Mouse (Mus musculus) hindbrain, embryonic 12.5 days (tissue): Measurements from ENCODE around the gene Efr3b. TPM values are rescaled to one million over a fixed set of nuclear protein-coding genes. Genes with fewer than 3 reads are reported as not detected.
A peak's percentile ranks its signal among the peaks of the same experiment; 100 is the strongest.

Experiments
- ATAC-seq: fragments of 200-750 bp; cut with Nextera tagmentation; 2 replicates; pipeline ENCODE4 v1.8.0; 2017; ENCODE audit warnings: moderate TSS enrichment; ENCODE audit not compliant: low FRiP score
- H3K27ac ChIP-seq: fragments of 300-500 bp; sonication (generic); 2 replicates; pipeline ENCODE4 v1.5.1; 2016; ENCODE audit warnings: mild to moderate bottlenecking
- H3K27me3 ChIP-seq: fragments of 300-500 bp; sonication (generic); 2 replicates; pipeline ENCODE4 v1.6.1; 2016; ENCODE audit warnings: mild to moderate bottlenecking
- H3K36me3 ChIP-seq: fragments of 300-500 bp; sonication (generic); 2 replicates; pipeline ENCODE4 v1.6.1; 2016; ENCODE audit warnings: mild to moderate bottlenecking
- H3K4me1 ChIP-seq: fragments of 300-500 bp; sonication (generic); 2 replicates; pipeline ENCODE4 v1.6.1; 2016
- H3K4me2 ChIP-seq: fragments of 300-500 bp; sonication (generic); replicated peaks from 2 replicates; pipeline ENCODE4 v1.6.1; 2016; ENCODE audit warnings: mild to moderate bottlenecking
- H3K4me3 ChIP-seq: fragments of 300-500 bp; sonication (generic); 2 replicates; pipeline ENCODE4 v1.5.1; 2016; ENCODE audit warnings: mild to moderate bottlenecking
- H3K9ac ChIP-seq: fragments of 300-500 bp; sonication (generic); 2 replicates; pipeline ENCODE4 v1.6.1; 2016; ENCODE audit warnings: mild to moderate bottlenecking, moderate library complexity
- H3K9me3 ChIP-seq: fragments of 300-500 bp; sonication (generic); replicated peaks from 2 replicates; pipeline ENCODE4 v1.6.1; 2016; ENCODE audit warnings: mild to moderate bottlenecking
- WGBS: fragments of 180-500 bp; shearing (Covaris S2); methylation state at CpG from one replicate; pipeline ENCODE4 v1.1.7; 2016; 5-methylcytosine and 5-hydroxymethylcytosine counted together
- polyA plus RNA-seq: library from polyadenylated mRNA; unstranded; fragments of >200 nt; fragmentation: Nextera tagmentation; extraction: Ambion mirVana; gene quantifications from 2 replicates; pipeline ENCODE4 v1.2.1, GENCODE M21; 2016

Efr3b gene
- polyA plus RNA-seq: 33.1 and 36.8 TPM in 2 replicates

DNA sequence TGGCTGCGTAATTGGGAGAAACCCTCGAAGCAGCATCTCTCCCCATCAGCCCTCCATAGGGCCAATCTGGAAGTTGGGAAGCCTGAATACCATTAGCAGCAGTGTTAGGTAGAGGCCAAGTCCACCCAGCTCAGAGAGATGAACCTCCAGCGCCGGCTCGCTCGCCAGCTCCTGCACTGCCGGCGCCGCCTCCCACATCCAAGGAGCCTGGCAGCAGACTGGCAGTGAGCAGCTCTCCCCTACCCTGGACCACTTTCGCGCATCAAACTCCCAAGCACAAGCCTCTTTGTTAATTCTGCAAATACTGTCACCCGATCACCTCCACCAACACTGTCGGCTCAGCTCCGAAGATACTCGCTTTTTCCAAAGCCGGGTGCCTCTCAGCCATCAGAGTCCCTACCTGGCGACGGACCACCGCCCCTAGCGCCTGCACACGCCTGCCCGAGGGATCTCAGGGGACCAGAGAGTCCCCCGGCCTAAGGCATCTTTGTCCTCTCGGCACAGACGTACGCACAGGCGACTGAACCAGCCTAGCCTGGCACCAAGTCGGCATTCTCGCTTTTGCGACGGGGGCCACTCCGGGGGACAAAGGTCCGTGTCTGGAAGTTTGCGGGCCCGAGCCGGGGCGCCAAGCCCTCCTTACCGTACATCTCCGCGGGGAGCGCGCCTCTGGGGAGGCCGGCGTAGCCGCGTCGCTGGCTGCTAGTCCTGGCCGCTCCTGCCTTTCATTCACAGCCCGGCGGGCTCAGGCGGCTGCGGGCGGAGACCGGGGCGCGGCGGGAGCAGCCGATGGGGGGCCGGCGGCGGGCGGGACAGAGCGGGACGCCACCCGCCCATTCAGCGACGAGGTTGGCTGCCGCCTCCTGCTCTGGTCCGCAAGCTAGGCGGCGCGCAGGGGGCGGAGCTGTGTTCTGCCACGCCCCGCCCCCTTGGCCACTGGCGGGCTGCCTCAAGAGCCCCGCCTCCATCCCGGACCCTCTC is at the start of gene Efr3b:
TSS of gene Efr3b (minus strand) at position 855 of the 981 bp plus-strand sequence.
- peak within 1 kb of the TSS; percentile 82 for H3K27ac ChIP-seq
- peak within 1 kb of the TSS; percentile 66 for H3K4me2 ChIP-seq
- H3K4me3 ChIP-seq: peak within 1 kb of the TSS; percentile 90
- peaks cover 12% of the 10 kb centered on the region for H3K27me3 ChIP-seq
- H3K4me1 ChIP-seq: peaks cover 21% of the 10 kb centered on the region
- under 1% methylated on average over 78 of the region's 78 CpGs for WGBS
- H3K36me3 ChIP-seq: no peaks in the 10 kb centered on the region
- no peaks in the 10 kb centered on the region for H3K9me3 ChIP-seq
- H3K9ac ChIP-seq: peak within 1 kb of the TSS; percentile 73
- ATAC-seq: peak; percentile 93

DNA sequence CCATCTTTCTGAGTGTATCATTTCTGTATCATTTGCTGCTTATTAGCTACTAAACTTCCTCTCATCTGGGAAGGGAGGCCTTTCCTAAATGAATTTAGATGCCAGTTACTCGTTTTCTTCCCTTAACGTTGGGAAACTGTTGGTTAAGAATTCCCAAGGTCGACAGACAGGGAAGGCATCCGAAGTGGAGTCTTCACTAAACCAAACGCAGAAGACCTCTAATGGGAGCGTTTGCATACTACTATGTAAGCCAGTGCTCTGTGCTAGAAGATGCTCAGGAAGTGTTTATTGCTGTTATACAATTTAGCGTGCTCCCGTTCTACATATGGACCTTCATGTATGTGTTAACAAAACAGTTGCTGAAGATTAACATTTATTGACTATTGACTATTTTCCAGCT is 44.7 kb upstream of the Efr3b start:
- peaks cover 10% of the 10 kb centered on the region for H3K4me1 ChIP-seq
- peak overlapping the region; percentile 52 for H3K4me2 ChIP-seq
- no peak for ATAC-seq
- WGBS: 75% methylated on average over 8 of the region's 8 CpGs
- no peak overlapping the region for H3K27ac ChIP-seq
- H3K27me3 ChIP-seq: no peaks in the 10 kb centered on the region
- peaks cover 24% of the 10 kb centered on the region for H3K36me3 ChIP-seq
- H3K4me3 ChIP-seq: peak overlapping the region; percentile 52; the same call in 1 of the 2 replicates
- 0 out of 2 replicates have a peak overlapping the region, but pooled peaks have one; percentile 44 for H3K9ac ChIP-seq
- H3K9me3 ChIP-seq: no peaks in the 10 kb centered on the region

DNA sequence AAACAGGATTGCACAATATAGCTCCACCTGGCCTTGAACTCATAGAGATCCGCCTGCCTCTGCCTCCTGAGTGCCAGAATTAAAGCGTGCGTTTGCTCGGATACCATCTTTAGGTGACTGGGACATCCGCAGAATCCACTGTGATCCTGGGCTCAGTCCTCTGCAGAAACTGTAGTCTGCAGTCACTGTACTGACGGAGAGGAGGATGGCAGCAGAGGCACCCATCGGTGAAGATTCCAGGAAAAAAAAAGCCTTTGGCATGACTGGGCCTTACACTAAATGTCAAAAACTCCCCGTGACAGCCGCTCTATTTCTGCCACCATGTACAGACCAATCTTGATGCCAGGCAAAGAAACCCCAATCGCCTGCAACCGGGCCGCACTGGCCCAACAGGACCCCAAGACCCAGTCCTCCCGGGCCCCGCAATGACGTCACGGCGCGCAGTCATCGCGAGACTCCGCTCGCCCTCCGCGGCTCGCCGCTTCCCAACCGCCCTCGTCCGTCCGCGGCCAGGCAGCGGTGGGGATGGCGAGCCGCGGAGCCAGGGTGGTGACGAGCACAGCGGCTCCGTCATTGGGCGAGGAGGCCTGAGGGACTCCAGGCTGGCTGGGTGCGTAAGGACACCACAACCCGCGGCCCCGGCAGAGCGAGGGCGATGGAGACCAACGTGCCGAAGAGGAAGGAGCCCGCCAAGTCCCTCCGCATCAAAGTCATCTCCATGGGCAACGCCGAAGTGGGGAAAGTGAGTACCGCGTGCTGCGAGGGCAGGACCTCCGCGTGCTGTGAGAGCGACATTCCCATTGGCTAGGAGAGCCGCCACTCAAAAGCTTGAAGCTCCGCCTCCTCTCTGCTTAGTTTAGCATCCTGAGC is 43.7 kb upstream of the Efr3b start, which contains the start of gene Dnajc27:
TSS of gene Dnajc27 (plus strand) at position 452 of the 870 bp plus-strand sequence.
- Histone ChIP-seq H3K36me3 (peaks cover 17% of the 10 kb centered on the region), H3K9me3 (no peaks in the 10 kb centered on the region), H3K27me3 (no peaks in the 10 kb centered on the region), H3K27ac (peak within 1 kb of the TSS; percentile 96), H3K4me1 (peaks cover 10% of the 10 kb centered on the region), H3K9ac (peak within 1 kb of the TSS; percentile 73), H3K4me2 (peak within 1 kb of the TSS; percentile 52), H3K4me3 (peak within 1 kb of the TSS; percentile 52)
- WGBS: 5% methylated on average over 58 of the region's 59 CpGs
- peak; percentile 98 for ATAC-seq

DNA sequence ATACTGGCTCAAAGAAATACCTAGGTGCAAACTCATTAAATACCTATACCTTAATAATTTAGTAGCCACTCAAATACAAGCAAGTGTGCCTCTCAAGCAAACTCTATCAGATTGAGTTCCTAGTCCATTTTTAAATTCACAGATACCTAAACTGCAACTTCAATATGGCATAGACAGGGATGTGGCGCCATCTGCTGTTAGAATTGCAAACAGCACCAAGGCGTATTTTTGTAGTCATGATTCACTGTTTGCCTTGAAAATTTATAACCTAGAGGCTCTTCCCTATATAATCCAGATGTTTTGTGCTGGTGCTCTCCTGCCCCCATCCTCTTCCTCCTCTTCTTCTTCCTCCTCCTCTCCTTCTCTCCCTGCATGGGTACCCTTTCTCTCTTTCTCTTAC is 41.6 kb upstream of the Efr3b start:
- no peak overlapping the region for H3K4me2 ChIP-seq
- H3K4me3 ChIP-seq: no peak overlapping the region
- no peaks in the 10 kb centered on the region for H3K27me3 ChIP-seq
- H3K4me1 ChIP-seq: peaks cover 10% of the 10 kb centered on the region
- H3K9me3 ChIP-seq: no peaks in the 10 kb centered on the region
- 1% methylated on average over 2 of the region's 2 CpGs for WGBS
- ATAC-seq: no peak
- H3K36me3 ChIP-seq: no peaks in the 10 kb centered on the region
- no peak overlapping the region for H3K9ac ChIP-seq
- H3K27ac ChIP-seq: no peak overlapping the region

DNA sequence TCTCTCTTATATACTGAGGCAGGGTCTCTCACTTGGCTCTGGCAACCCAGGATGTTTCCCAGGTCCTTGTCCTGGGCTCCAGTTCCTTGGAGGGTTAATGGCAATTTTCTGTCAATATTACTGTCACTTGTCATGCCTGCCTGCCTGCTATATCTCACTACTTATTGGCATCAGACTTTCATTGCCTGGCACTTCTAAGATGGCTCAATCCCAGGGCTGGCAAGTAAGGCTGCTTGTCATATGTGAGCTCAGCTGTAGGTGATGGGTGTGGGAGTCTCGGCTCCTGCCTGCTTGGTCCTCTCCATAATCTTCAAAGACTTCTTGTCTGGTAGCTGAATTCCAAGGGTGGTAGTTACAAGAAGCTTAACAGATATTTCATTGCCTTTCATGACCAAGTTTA is 39.4 kb upstream of the Efr3b start:
- 63% methylated on average over 1 of the region's 1 CpGs for WGBS
- no peak overlapping the region for H3K27ac ChIP-seq
- H3K4me1 ChIP-seq: peaks cover 2% of the 10 kb centered on the region; the same call in 1 of the 2 replicates
- H3K4me2 ChIP-seq: no peak overlapping the region
- H3K9ac ChIP-seq: no peak overlapping the region
- H3K4me3 ChIP-seq: no peak overlapping the region
- H3K36me3 ChIP-seq: no peaks in the 10 kb centered on the region
- H3K27me3 ChIP-seq: no peaks in the 10 kb centered on the region
- no peak for ATAC-seq
- no peaks in the 10 kb centered on the region for H3K9me3 ChIP-seq

DNA sequence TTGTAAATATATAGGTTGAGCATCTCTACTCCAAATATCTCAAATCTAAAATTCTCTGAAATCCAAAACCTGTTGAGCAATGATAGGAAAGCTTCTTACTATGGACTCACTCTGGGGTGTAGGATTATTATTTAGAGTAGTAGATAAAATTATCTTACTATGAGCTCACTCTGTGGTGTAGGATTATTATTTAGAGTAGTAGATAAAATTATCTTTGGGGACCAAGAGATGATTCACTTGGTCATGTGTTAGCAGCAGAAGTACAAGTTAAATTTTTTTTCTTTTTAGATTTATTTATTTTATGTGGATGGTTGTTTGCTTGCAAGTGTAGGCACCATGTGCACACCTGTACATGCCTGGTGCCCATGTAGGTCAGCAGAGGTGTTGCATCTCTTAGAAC is 37.7 kb upstream of the Efr3b start:
- no peak overlapping the region for H3K4me2 ChIP-seq
- ATAC-seq: no peak

DNA sequence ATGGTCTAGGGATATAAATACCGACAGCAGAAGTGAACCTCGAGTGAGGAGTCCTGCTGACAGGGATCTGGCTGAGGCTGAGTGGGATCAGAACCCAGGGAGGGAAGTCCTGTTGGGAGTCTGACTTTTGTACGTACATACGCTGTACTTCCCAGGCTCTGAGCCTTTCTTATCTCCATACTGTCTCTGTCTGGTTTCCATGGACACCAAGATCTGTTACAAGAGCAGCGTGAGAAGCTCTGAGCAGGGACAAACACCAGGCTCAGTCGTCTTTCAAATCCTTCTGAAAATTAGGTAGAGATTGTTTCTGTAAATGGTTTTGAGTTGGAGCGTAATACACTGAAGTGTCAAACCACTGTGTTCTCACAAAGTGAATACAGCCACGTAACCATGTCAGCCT is 36.7 kb upstream of the Efr3b start:
- Histone ChIP-seq H3K27ac (no peak overlapping the region), H3K4me2 (no peak overlapping the region), H3K27me3 (no peaks in the 10 kb centered on the region), H3K4me3 (no peak overlapping the region), H3K9ac (no peak overlapping the region), H3K36me3 (no peaks in the 10 kb centered on the region), H3K9me3 (no peaks in the 10 kb centered on the region), H3K4me1 (no peaks in the 10 kb centered on the region)
- no peak for ATAC-seq
- 66% methylated on average over 8 of the region's 8 CpGs for WGBS

More for the DNA sequence above, 37.7 kb upstream of the Efr3b start:
- Histone ChIP-seq H3K4me3 (no peak overlapping the region), H3K4me1 (no peaks in the 10 kb centered on the region), H3K27me3 (no peaks in the 10 kb centered on the region), H3K9me3 (no peaks in the 10 kb centered on the region), H3K36me3 (no peaks in the 10 kb centered on the region), H3K9ac (no peak overlapping the region), H3K27ac (no peak overlapping the region)

DNA sequence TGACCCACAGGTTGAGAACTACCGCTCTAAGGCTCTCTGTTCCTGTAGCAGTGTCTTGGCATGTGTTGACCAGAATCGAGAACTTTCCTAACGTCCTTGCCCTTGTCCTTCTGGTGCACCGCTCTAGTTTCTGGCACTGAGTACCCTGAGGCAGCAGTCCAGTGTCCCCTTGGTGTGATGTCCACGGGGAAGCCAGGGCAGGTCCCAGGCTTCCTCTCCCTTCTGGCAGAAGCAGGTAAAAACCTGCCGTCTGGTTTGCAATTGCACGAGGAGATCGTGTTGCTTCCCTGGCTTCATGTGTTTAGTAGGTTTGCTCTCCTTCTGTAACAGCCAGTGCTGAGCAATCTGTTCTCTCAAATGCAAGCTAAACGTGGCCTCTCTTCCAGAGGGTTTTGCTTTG is 33.0 kb upstream of the Efr3b start:
- H3K9me3 ChIP-seq: no peaks in the 10 kb centered on the region
- 83% methylated on average over 9 of the region's 9 CpGs for WGBS

DNA sequence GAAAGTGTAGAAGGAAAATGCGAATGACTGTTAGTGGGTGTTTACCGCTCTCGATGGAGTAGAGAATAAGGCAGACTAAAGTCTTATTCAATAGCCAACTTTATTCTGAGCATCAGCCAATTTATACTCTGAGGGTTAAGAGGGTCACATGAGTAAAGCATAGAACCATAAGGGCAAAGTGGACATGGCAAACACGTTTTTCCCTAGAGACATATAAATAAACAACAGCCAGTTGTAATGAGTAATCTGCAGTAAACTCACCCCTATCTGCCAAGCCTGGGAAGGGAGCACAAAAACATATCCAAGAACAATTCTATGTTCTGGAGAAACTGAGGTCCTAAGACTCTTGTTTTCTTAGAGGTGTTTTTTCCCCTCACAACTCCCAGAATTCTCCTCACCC is 29.8 kb upstream of the Efr3b start:
- 83% methylated on average over 4 of the region's 4 CpGs for WGBS
- Histone ChIP-seq H3K9ac (no peak overlapping the region), H3K36me3 (no peaks in the 10 kb centered on the region), H3K27ac (no peak overlapping the region), H3K4me1 (peaks cover 4% of the 10 kb centered on the region; the same call in 1 of the 2 replicates), H3K4me3 (no peak overlapping the region), H3K27me3 (no peaks in the 10 kb centered on the region), H3K9me3 (no peaks in the 10 kb centered on the region), H3K4me2 (no peak overlapping the region)
- no peak for ATAC-seq

More for the DNA sequence above, 33.0 kb upstream of the Efr3b start:
- H3K4me3 ChIP-seq: no peak overlapping the region
- H3K9ac ChIP-seq: no peak overlapping the region
- H3K4me1 ChIP-seq: no peaks in the 10 kb centered on the region; the same call in 1 of the 2 replicates
- no peaks in the 10 kb centered on the region for H3K27me3 ChIP-seq
- no peak for ATAC-seq
- no peaks in the 10 kb centered on the region for H3K36me3 ChIP-seq
- H3K4me2 ChIP-seq: no peak overlapping the region
- no peak overlapping the region for H3K27ac ChIP-seq

DNA sequence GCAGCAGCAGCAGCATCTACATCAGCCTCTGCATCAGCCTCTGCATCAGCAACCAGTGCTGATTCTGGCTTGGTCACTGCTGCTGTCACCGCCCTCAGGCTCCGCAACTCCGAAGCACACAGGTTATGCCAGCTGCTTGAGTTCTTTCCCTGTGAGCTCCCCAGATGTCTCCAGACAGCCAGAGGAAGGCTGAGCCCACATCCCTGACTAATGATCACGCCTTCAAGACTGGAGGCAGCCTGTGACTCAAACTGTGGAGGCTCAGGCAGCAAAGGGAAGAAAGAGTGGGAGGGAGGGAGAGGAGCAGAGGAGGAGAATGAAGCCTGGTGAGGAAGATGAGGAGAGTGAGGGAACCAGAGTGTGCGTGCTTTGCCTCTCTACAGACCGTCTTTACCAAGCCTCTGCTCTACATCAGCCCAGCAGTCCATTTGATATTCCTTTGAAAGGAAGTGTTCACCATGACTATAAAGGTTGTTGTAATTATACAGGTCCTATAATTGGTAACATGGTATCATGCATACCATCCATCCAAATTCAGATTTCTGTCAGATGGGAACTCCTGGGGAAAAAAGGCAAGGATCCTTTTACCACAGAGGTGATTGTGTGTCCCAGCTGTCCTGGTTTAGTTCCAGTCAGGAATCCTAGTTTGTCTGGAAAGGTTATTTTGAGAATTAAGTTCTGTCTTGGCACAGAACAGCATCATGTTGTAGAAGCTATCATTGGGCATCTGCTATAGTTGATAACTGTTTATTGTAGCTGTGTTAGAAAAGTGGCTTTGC is 28.2 kb upstream of the Efr3b start:
- Histone ChIP-seq H3K36me3 (no peaks in the 10 kb centered on the region), H3K4me1 (peaks cover 4% of the 10 kb centered on the region; the same call in 1 of the 2 replicates), H3K9ac (no peak overlapping the region), H3K9me3 (no peaks in the 10 kb centered on the region), H3K27ac (no peak overlapping the region), H3K4me2 (no peak overlapping the region), H3K4me3 (no peak overlapping the region), H3K27me3 (no peaks in the 10 kb centered on the region)
- ATAC-seq: no peak
- 71% methylated on average over 6 of the region's 6 CpGs for WGBS

DNA sequence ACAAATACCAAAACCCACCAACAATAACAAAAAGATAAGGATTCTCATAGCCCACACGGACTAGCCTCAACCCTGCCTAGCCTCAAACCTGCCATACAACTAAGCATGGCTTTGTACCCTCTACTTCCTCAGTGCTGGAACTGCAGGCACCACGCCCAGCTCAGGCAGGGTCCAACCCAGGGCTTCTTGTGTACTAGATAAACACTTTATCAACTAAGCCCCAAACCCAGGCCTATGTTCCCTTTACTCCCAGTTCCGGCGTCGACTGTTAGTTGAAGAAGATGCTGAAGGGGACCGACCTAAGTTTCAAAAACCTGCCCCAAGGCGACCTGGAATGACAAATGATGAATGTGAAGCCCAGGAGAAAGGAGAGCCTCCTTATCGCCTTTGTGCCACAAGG is 27.2 kb upstream of the Efr3b start:
- Histone ChIP-seq H3K9ac (no peak overlapping the region), H3K27me3 (no peaks in the 10 kb centered on the region), H3K4me2 (no peak overlapping the region), H3K36me3 (no peaks in the 10 kb centered on the region), H3K9me3 (no peaks in the 10 kb centered on the region), H3K4me3 (no peak overlapping the region), H3K4me1 (peaks cover 4% of the 10 kb centered on the region; the same call in 1 of the 2 replicates), H3K27ac (no peak overlapping the region)
- no peak for ATAC-seq
- WGBS: 78% methylated on average over 8 of the region's 8 CpGs
